Mouse (Mus musculus) 3T3-L1 (cell line): ENCODE data around the gene Arsb.
A peak's percentile ranks its signal among the peaks of the same experiment; 100 is the strongest.

Experiments used
- DNase-seq: peaks from one replicate; pipeline ENCODE4 v3.0.0-alpha.2; 2015; ENCODE audit warnings: low read depth, low spot score

The Arsb gene

GRCm38 (mm10) chr13:93921831-93922565 lies 150.6 kb downstream of the Arsb start:
- no peak for DNase-seq

DNA sequence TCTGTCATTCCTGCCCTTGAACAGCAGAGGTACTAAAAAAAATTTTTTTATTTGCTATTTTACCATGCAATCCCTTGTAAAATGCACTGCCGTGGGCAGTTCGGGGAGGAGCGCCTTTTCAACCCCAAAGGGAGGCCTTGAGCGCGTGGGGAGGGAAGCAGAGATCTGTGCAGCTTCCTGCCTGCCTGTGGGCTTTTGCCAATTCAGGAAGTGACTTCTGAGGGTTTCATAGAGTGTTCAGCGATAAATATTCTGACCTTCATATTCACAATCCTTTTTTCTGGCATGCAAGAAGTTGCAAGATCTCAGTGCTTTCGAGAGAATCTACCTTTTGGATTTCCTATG lies 151.1 kb downstream of the Arsb start:
- DNase-seq, result no peak

DNA sequence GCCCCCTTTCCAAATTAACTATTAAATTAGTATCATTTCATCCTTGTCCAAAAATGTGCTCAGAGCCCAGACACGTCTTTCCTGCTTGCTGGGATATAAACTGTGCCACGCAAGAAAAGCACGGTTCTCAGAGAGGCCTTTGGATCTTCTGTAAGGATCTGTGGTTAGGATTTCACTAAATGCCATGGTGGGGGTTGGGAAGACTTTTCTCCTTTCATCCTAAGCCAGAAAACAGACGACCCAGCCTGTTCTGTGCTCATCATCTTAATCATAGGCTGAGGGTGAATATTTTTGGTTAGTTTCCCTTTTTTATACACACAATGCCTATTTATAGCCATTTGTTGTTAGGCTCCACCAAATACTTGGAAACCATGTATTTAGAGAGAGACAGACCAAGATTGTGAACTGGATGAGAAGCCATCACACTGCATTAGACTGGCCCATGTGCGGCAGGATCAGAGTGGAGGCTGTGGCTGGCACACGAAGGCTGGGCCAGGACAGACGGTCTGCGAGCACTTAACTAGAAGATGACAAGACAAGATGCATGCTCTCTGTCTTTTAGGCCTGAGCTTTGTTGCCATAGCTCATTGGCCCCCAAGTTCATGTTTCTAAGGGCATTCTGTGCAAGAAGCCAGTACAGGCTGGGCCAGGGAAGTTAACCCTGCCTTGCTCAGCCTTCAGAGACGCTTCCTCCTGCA lies 153.5 kb downstream of the Arsb start:
- DNase-seq, result no peak

- no peak for DNase-seq
Measured at GRCm38 (mm10) chr13:93930561-93931340, 159.3 kb downstream of the Arsb start.

- DNase-seq, result peak; percentile 33
Measured at GRCm38 (mm10) chr13:93936455-93936854, 165.0 kb downstream of the Arsb start.

DNA sequence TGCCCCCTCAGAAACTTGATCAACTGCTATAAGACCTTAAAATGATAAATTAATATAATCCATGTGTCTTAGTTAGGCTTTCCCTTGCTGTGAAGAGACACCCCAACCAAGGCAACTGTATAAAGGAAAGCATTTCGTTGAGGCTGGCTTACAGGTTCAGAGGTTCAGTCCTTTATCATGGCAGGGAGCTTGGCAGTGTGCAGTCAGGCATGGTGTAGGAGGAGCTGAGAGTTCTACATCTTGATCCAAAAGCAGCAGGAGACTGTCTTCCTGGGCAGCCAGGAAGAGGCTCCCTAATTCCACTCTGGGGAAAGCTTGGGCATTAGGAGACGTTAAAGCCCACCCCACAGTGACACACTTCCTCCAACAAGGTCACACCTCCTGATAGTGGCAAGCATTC lies 166.7 kb downstream of the Arsb start:
- DNase-seq, result no peak

DNA sequence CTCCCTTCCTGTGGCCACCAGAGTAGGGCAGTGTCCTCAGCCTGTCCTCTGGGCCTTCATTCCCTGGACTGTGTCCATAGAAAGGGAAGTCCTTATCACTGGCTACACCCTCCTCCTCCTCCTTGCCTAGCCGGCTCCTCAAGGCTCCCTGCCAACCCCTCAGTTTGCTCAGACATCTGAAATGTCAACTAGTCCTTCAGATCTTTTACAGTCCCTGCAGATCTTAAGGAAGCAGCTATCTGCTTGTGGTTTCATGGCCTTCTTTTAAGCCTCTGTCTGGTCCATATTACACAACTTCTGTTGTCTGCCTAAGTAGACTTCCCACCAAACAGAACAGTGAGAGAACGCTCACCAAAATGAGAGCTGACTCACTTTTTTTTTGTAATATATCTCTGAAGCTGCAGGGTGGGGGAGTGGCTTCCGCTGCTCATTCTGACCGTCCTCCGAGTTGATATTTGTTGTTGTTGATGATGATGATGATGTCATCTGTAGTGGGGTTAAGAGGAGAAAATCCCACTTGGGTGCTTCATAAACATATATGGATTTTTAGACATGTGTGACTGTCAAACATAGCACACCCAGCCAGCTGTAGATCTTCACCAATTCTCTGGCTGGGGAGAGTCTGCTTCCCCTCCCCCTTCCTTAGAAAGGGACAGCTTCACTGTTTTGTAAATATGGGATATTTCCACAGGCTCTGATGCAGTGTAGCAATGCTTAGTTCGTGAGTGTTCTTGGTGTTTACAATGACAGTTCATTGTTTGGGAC lies 168.1 kb downstream of the Arsb start:
- peak; percentile 69 for DNase-seq

- DNase-seq, result peak; percentile 44
Measured at GRCm38 (mm10) chr13:93940742-93941531, 169.5 kb downstream of the Arsb start.

DNA sequence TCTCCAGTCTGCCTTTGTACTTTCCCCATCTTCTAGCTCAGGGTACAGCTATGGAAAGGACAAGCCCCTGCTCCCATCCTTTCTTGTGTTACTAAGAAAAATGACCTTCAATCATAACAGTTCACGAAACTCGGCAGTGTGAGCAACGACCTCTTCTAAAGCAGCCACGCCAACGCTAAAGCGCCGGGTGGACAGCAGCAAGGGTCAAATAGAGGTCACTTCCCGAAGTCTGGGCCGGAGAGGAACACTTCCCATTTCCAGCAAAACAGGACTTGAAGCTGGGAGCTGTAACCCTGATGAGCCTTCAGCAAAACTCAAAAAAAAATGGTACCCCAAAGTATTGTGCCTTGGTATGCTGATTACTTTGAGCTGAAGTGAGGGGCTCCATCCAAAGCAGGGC lies 179.6 kb downstream of the Arsb start:
- no peak for DNase-seq

DNA sequence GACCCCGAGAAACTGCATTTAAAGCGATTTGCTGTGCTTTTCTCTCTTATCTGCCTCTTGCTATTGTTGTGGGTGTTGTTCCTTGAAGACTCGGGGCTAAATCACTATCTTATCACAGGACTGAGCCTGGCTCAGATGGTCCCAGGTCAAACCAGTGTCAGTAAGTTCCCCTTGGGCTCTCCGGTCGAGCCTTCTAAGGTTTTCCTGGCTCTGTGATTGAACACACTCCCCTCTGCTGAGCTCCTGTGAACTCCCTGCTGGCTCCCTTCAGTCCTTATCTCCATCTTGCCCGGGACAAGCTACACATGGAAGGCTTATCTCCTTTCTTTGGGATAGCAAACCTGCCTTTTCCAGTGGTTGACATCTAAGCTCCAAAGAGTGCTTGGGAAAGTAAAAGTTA lies 180.1 kb downstream of the Arsb start:
- no peak for DNase-seq

GRCm38 (mm10) chr13:93952466-93952865 lies 181.0 kb downstream of the Arsb start:
- DNase-seq, result peak; percentile 56

DNA sequence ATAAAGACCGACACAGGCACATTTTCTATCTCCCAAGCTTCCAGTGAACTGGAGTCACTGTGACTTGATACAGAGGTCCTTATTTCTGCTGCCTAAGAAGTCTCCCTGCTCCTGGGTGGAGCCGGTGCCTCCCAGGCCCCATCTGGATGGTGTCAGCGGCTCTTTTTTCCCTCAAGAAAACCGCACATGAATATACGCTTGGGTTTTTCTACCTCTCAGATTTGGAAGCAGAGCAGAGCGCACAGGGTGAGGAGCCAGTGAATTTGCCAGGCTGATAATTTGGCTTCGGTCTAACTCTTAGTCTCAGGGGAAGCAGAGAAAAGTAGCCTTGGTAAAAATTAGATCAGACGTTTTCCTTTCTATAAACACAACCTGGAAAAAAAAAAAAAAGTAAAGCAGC lies 186.5 kb downstream of the Arsb start:
- no peak for DNase-seq

- no peak for DNase-seq
Measured at GRCm38 (mm10) chr13:93966271-93966670, 194.8 kb downstream of the Arsb start.

DNA sequence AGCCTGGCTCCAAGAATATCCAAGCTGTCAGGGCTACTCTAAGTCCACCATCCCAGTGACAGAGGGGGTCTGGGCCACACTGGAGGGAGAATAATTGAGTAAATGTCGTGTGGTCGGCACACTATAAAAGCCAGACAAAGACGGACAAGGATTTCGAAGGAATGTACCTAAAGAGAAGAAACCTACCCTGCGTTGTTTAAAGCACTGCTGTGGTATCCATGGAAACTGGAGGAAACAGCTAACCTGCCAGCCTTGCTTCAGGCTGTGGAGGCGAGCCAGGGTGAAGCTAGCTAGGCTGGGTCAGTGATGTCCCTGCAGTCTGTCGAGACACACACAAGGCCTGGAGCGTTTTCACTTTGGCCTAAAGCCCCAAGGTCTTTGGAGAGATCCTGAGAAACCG lies 195.7 kb downstream of the Arsb start:
- DNase-seq, result no peak

- peak; percentile 76 for DNase-seq
Measured at GRCm38 (mm10) chr13:93970115-93970514, 198.7 kb downstream of the Arsb start.

DNA sequence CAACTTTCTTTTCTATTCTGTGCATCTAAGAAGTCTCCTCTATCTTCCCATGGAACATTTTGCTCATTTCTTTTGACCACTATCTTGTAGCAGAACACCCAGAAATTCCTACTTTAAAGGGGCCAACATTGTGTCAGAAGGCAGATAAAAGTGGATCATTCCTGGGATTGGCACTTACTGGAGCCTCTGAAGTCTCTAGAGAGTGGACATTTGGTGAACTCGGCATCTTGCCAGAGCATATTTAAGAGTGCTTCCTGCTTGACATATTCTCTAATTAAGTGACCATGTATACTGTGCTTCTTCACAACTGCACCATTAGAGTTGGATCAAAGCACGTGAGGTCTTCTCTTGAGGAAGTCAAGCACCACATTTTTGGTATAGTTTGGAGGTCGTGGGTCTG lies 201.0 kb downstream of the Arsb start:
- DNase-seq, result peak; percentile 43

GRCm38 (mm10) chr13:93975668-93976067 lies 204.2 kb downstream of the Arsb start:
- peak; percentile 93 for DNase-seq

DNA sequence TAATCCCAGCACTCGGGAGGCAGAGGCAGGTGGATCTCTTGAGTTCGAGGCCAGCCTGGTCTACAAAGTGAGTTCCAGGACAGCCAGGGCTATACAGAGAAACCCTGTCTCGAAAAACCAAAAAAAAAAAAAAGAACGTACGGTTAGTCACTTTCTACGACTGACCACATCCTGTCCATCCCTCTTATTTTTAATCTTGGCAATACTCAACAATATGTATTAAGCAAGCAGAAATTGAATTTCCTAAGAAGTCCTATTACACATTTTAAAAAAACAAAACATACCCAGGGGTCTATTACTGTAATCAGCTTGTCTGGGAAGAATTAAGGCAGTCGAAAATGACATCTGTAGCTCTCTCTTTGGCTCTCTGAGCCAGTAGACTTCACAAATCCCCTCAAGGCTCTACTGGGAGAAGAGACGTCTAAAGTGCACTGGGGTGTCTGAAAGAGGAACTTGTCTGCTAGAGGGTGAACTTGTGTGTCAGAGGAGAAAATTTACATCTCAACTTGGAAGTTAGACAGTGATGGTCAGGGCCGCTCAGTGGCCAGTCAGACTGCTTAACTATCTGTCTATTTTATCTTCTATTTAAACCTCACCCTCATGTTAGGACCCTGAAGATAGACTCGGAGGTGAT lies 205.6 kb downstream of the Arsb start:
- peak; percentile 75 for DNase-seq

DNA sequence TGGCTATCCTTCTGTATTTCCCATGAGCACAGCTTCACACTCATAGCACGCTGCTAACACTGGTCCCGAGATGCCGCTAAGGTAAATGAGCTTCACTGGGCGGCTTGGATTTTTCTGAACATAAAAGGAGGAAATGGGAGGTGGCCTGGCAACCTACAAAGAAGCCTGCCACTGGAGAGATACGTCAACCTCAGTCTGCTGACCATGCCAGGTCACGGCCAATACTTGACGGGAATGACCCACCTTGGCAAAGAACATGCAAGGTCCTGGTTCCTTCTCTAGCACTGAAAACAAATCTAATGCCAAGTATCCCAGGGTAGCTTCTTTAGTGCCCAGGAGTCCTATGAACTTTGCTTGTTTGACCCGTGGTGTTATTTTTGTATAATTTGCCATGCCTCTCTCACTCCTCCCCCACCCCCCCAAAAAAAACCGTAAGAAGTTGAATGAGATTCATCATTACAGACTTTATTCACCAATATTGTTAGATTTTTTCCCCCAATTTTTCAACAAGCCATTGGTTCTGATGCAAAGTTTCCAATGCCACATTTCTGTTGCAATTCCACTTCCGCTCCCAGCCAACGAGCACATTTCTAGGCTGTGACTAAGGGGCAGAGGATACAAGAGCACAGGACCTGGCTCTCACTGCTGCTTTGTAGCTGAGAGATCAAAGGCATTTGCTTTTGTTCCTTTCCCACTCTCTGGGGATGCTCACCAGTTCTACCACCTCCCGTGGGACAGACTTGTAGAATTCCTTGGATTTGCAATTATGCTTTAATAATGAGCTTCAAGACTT lies 207.5 kb downstream of the Arsb start:
- DNase-seq, result peak; percentile 65

GRCm38 (mm10) chr13:93979754-93980153 lies 208.3 kb downstream of the Arsb start:
- peak; percentile 54 for DNase-seq
